Mouse (Mus musculus) c-Kit-positive CD71-positive TER-119-positive erythroid progenitor cells, embryonic 14.5 days (primary cell): ENCODE results near the gene Nup98.
A peak's percentile ranks its signal among the peaks of the same experiment; 100 is the strongest.

Experiments
- DNase-seq: peaks from one replicate; pipeline ENCODE4 v3.0.0-alpha.2; 2013; ENCODE audit warnings: low spot score

Nup98 gene

GRCm38 (mm10) chr7:102229814-102230213 is 19.8 kb upstream of the Nup98 start:
- no peak for DNase-seq

GRCm38 (mm10) chr7:102228049-102228670 is 18.2 kb upstream of the Nup98 start:
- DNase-seq: no peak

GRCm38 (mm10) chr7:102226051-102226450 is 16.1 kb upstream of the Nup98 start:
- DNase-seq: no peak

GRCm38 (mm10) chr7:102223883-102224738 is 14.1 kb upstream of the Nup98 start:
- no peak for DNase-seq

- DNase-seq: no peak
Measured at GRCm38 (mm10) chr7:102222830-102223556, 13.0 kb upstream of the Nup98 start.

GRCm38 (mm10) chr7:102222336-102222735 is 12.4 kb upstream of the Nup98 start:
- no peak for DNase-seq

GRCm38 (mm10) chr7:102221899-102222298 is 11.9 kb upstream of the Nup98 start:
- DNase-seq: no peak

- no peak for DNase-seq
Measured at GRCm38 (mm10) chr7:102211071-102211470, 1.1 kb upstream of the Nup98 start.

- DNase-seq: no peak
Measured at GRCm38 (mm10) chr7:102208806-102209363, 1.1 kb downstream of the Nup98 start.

GRCm38 (mm10) chr7:102205646-102206045 is 4.3 kb downstream of the Nup98 start:
- peak; percentile 50 for DNase-seq

GRCm38 (mm10) chr7:102204296-102204857 is 5.6 kb downstream of the Nup98 start:
- no peak for DNase-seq

- no peak for DNase-seq
Measured at GRCm38 (mm10) chr7:102200996-102201785, 8.8 kb downstream of the Nup98 start.

- DNase-seq: no peak
Measured at GRCm38 (mm10) chr7:102200576-102200975, 9.4 kb downstream of the Nup98 start.

GRCm38 (mm10) chr7:102192356-102192755 is 17.6 kb downstream of the Nup98 start:
- DNase-seq: no peak

- no peak for DNase-seq
Measured at GRCm38 (mm10) chr7:102183849-102184248, 26.1 kb downstream of the Nup98 start.

- DNase-seq: no peak
Measured at GRCm38 (mm10) chr7:102170300-102170699, 39.7 kb downstream of the Nup98 start.

- DNase-seq: no peak
Measured at GRCm38 (mm10) chr7:102153691-102154090, 56.3 kb downstream of the Nup98 start.

GRCm38 (mm10) chr7:102137898-102138297 is 72.1 kb downstream of the Nup98 start:
- DNase-seq: no peak

- DNase-seq: peak; percentile 59
Measured at GRCm38 (mm10) chr7:102137464-102137863, 72.5 kb downstream of the Nup98 start.

GRCm38 (mm10) chr7:102132395-102132794 is 77.6 kb downstream of the Nup98 start:
- DNase-seq: no peak

- no peak for DNase-seq
Measured at GRCm38 (mm10) chr7:102120326-102120725, 89.7 kb downstream of the Nup98 start.
